Mouse (Mus musculus): ENCODE data around the gene Disp3. TPM values are rescaled to one million over a fixed set of nuclear protein-coding genes. Genes with fewer than 3 reads are reported as not detected.

Gene Disp3
- polyA plus RNA-seq, 1 experiment from 2014 or later, result 0.02 TPM

DNA sequence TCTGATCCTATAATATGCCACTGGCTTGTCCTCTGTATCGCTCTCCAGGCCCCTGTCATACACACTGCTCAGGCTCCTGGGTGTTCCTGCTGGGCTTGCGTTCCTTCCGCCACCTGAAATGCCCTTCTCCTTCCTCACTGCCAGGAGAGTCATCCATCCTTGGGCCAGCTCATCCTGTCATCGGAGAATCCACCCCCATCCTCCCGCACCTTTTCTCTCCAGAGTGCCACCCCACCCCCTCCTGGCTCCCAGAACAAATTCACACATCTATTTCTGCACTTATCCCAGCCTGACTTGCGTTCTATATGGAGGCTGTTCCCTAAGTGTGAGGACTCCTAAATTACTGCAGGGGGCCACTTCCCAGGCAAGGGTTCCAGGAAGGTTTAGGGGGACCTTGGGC lies 9.9 kb upstream of the Disp3 start:
- no peak overlapping the region for H3K27ac ChIP-seq (ENCODE audit: low read length)
- no peaks in the 10 kb centered on the region for H3K9me3 ChIP-seq (ENCODE audit: low read length)
- no peak overlapping the region for H3K4me2 ChIP-seq (replicated peaks; ENCODE audit: low read depth, low read length)
- no peaks in the 10 kb centered on the region for H3K36me3 ChIP-seq (ENCODE audit: insufficient read depth, low read length)
- H3K4me3 ChIP-seq (ENCODE audit: low read depth, low read length), result no peak overlapping the region
- ATAC-seq (no peak), DNase-seq (ENCODE audit: low spot score) (no peak)
- no peak for TF ChIP-seq CTCF (IDR thresholded peaks at IDR 0.05)
- TF ChIP-seq EP300 (IDR thresholded peaks at IDR 0.05), result no peak
- no peaks in the 10 kb centered on the region for H3K27me3 ChIP-seq (replicated peaks; ENCODE audit: insufficient read depth, low read length)
- no peaks in the 10 kb centered on the region for H3K4me1 ChIP-seq (ENCODE audit: insufficient read depth, low read depth, low read length)
- H3K9ac ChIP-seq (replicated peaks; ENCODE audit: low read depth), result no peak overlapping the region
- 67% methylated on average over 6 of the region's 6 CpGs for WGBS

DNA sequence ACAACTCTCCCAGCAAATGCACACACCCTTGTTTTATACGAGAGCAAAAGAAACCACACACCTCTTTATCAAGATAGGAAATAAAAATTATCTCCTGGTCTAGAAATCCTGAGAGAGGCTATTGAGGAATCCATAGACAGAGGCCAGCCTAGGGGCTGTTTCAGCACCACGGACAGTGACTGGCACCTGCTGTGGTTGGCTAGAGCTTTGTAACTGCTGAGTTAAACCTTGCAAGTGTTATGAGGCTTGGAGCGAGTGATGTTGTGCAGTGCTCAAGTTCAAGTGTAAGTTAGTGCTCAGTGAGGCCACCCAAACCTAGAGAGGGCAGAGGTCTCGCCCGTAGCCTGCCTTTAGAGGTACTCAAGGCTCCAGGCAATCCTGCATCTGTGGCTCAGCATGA lies 5.6 kb upstream of the Disp3 start:
- Histone ChIP-seq H3K27me3 (replicated peaks; ENCODE audit: insufficient read depth, low read length) (0 out of 2 replicates have a peak, but pooled peaks cover 4% of the 10 kb centered on the region), H3K4me3 (ENCODE audit: low read depth, low read length) (no peak overlapping the region), H3K9ac (replicated peaks; ENCODE audit: low read depth) (no peak overlapping the region), H3K4me2 (replicated peaks; ENCODE audit: low read depth, low read length) (no peak overlapping the region), H3K27ac (ENCODE audit: low read length) (no peak overlapping the region), H3K9me3 (ENCODE audit: low read length) (no peaks in the 10 kb centered on the region), H3K36me3 (ENCODE audit: insufficient read depth, low read length) (no peaks in the 10 kb centered on the region), H3K4me1 (ENCODE audit: insufficient read depth, low read depth, low read length) (no peaks in the 10 kb centered on the region)
- DNase-seq (ENCODE audit: low spot score), result peak; percentile 30
- WGBS, result 13% methylated on average over 5 of the region's 5 CpGs
- TF ChIP-seq EP300 (IDR thresholded peaks at IDR 0.05) (no peak), CTCF (IDR thresholded peaks at IDR 0.05) (no peak)
- ATAC-seq, result no peak

DNA sequence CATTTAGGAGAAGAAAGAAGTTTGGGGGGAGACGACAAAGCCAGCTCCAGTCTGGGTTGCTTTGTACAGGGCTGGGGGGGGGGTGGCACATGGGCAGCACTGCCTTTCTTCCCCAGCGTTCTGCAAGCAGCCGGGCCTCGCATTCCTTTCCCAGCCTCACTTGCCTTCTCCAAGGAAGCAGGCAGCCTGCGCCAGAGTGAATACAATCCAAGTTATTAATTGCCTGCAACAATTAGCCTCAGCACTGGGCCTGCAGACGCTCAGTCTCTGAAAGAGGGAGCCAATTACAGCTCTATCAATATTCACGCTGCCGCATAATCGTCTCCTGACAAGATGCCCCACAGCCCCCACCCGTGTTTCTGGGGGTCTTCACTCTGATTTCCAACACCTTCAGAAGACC lies 4.1 kb upstream of the Disp3 start:
- Histone ChIP-seq H3K4me3 (ENCODE audit: low read depth, low read length) (no peak overlapping the region), H3K9ac (replicated peaks; ENCODE audit: low read depth) (no peak overlapping the region), H3K4me1 (ENCODE audit: insufficient read depth, low read depth, low read length) (no peaks in the 10 kb centered on the region), H3K36me3 (ENCODE audit: insufficient read depth, low read length) (no peaks in the 10 kb centered on the region), H3K9me3 (ENCODE audit: low read length) (no peaks in the 10 kb centered on the region), H3K27me3 (replicated peaks; ENCODE audit: insufficient read depth, low read length) (peaks cover 14% of the 10 kb centered on the region), H3K4me2 (replicated peaks; ENCODE audit: low read depth, low read length) (no peak overlapping the region), H3K27ac (ENCODE audit: low read length) (no peak overlapping the region)
- DNase-seq (ENCODE audit: low spot score) (no peak), ATAC-seq (no peak)
- no peak for TF ChIP-seq CTCF (IDR thresholded peaks at IDR 0.05)
- no peak for TF ChIP-seq EP300 (IDR thresholded peaks at IDR 0.05)
- WGBS, result 59% methylated on average over 10 of the region's 10 CpGs

DNA sequence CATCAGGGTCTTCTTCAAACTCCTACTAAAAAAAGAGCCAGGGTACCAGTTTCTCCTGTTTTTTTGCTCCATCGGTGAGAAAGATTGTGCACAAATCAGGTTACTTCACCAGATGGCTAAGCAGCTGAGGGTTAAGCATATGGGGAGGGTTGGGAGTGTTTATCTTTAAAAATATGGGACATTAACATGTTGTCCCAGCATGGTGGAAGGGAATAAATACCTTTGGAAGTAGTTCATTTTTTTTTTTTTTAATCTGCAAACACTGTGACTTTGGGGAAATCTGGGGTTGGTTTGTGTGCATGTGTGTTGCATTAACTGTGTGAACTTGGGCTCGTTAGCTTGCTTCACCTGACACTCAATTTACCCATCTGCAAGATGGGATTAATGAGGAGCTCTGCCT lies 3.3 kb upstream of the Disp3 start:
- no peak for TF ChIP-seq EP300 (IDR thresholded peaks at IDR 0.05)
- TF ChIP-seq CTCF (IDR thresholded peaks at IDR 0.05), result no peak
- Histone ChIP-seq H3K4me1 (ENCODE audit: insufficient read depth, low read depth, low read length) (no peaks in the 10 kb centered on the region), H3K4me2 (replicated peaks; ENCODE audit: low read depth, low read length) (no peak overlapping the region), H3K36me3 (ENCODE audit: insufficient read depth, low read length) (no peaks in the 10 kb centered on the region), H3K4me3 (ENCODE audit: low read depth, low read length) (no peak overlapping the region), H3K9me3 (ENCODE audit: low read length) (no peaks in the 10 kb centered on the region), H3K9ac (replicated peaks; ENCODE audit: low read depth) (no peak overlapping the region), H3K27ac (ENCODE audit: low read length) (no peak overlapping the region), H3K27me3 (replicated peaks; ENCODE audit: insufficient read depth, low read length) (peaks cover 16% of the 10 kb centered on the region)
- no peak for ATAC-seq
- 44% methylated on average over 2 of the region's 2 CpGs for WGBS
- no peak for DNase-seq (ENCODE audit: low spot score)

DNA sequence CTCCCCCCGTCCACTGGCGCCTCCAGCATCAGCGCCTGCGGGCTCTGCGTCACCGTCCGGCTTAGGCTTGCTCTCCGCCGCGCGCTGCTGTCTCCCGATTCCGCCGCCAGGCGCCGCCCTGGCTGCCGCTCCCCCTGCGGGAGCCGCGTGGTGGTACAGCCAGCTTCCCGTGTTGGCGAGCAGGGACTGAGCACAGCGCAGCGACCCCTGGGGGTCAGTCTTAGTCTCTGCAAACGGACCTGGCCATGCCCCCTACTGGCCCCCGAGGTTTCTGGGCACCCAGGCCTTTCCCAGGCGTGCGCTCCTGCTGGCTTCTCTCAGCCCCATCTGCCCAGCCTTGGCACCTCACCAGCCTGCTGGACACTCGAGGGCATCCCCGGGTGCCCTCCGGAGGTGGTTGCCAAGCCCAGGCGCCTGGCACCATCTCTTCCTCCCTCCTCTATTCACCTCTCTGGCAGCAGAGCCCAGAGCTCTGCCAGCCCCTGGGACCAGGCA lies 337 bp upstream of the Disp3 start:
- H3K4me3 ChIP-seq (ENCODE audit: low read depth, low read length), result peak overlapping the region; percentile 8; the same call in 1 of the 2 replicates
- H3K4me1 ChIP-seq (ENCODE audit: insufficient read depth, low read depth, low read length), result no peaks in the 10 kb centered on the region
- H3K27me3 ChIP-seq (replicated peaks; ENCODE audit: insufficient read depth, low read length), result peaks cover 16% of the 10 kb centered on the region
- H3K36me3 ChIP-seq (ENCODE audit: insufficient read depth, low read length), result no peaks in the 10 kb centered on the region
- H3K9ac ChIP-seq (replicated peaks; ENCODE audit: low read depth), result no peak overlapping the region
- 4% methylated on average over 28 of the region's 32 CpGs for WGBS
- TF ChIP-seq CTCF (IDR thresholded peaks at IDR 0.05) (peak; percentile 93), EP300 (IDR thresholded peaks at IDR 0.05) (no peak)
- DNase-seq (ENCODE audit: low spot score) (peak; percentile 58), ATAC-seq (peak; percentile 53)
- H3K4me2 ChIP-seq (replicated peaks; ENCODE audit: low read depth, low read length), result peak overlapping the region; percentile 38
- no peak overlapping the region for H3K27ac ChIP-seq (ENCODE audit: low read length)
- no peaks in the 10 kb centered on the region for H3K9me3 ChIP-seq (ENCODE audit: low read length)

DNA sequence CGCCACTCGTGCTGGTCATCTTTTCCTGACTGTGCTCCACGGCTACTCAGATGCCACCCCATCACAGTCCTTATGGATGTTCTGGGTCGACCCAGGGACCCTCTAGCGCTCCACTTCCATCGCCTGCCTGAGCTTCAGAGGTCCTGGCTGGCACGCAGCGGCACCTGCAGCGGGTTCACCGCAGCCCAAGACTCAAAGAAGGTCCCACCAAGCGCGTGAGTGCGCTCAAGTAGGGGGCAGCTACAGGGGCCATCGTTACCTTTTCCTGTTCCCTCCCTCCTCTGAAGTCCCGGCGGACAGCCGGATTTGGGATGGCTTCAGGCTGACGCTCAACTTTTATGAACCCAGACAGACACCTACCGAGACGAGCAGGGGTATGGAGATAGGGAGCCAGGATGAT lies 724 bp downstream of the Disp3 start:
- Histone ChIP-seq H3K27ac (ENCODE audit: low read length) (no peak overlapping the region), H3K27me3 (replicated peaks; ENCODE audit: insufficient read depth, low read length) (peaks cover 16% of the 10 kb centered on the region), H3K36me3 (ENCODE audit: insufficient read depth, low read length) (no peaks in the 10 kb centered on the region), H3K4me1 (ENCODE audit: insufficient read depth, low read depth, low read length) (no peaks in the 10 kb centered on the region), H3K4me3 (ENCODE audit: low read depth, low read length) (no peak overlapping the region), H3K9ac (replicated peaks; ENCODE audit: low read depth) (no peak overlapping the region), H3K4me2 (replicated peaks; ENCODE audit: low read depth, low read length) (no peak overlapping the region), H3K9me3 (ENCODE audit: low read length) (no peaks in the 10 kb centered on the region)
- DNase-seq (ENCODE audit: low spot score), result no peak
- no peak for ATAC-seq
- WGBS, result 2% methylated on average over 20 of the region's 20 CpGs
- TF ChIP-seq CTCF (IDR thresholded peaks at IDR 0.05) (no peak), EP300 (IDR thresholded peaks at IDR 0.05) (no peak)
